9 mouse cellular contexts compared by ENCODE assay signal in the genomic region with DNA sequence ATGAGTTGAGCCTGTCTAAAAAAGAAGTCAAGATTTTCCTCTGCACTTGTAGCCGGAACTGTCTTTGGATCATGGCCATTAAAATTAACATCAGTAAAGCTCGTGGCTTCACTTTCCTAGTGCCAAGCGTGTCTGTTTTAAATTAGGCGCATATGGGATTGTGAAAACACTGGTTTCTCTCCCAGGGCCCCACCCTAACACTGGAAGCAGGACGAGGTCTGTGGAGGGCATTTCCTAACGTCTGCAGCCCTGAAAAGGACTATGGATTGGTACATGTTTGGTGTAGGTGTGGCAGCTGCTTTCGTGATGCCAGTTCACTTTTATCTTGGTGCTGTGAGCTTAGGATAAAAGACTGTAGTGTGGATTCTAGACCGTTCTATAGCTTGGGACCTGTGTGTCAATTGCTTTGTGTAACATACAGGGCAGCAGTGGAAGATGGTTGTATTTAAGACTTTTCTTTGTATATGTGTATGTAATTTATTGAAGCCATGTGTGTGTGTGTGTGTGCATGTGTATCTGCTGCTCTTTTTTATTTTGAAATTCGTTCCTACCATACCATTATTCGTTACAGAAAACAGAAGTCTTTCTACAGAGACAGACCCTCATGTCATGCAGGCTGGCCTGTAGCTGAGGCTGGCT. TPM values are rescaled to one million over a fixed set of nuclear protein-coding genes. Genes with fewer than 3 reads are reported as not detected.
DNase-seq lines count a peak whose midpoint lies in the region; ATAC-seq and TF ChIP-seq lines count a peak whose summit lies in the region.
"Had no signal": no experiment of that assay in that cellular context is flagged by ENCODE, and none has a peak within 500 bp of the region (broad histone marks: within the 10 kb centered on the region; RNA-seq: fewer than 3 reads in every experiment).

No protein-coding gene starts in this region.

- H3K36me3 ChIP-seq in liver, adult 2 months (ENCODE audit: control insufficient read depth, insufficient read depth, low read length) = no peaks in the 10 kb centered on the region
- no peaks in the 10 kb centered on the region for H3K36me3 ChIP-seq in liver, embryonic 11.5 days (ENCODE audit: control insufficient read depth, insufficient read depth, low read length)
- H3K36me3 ChIP-seq in forebrain, embryonic 13.5 days (ENCODE audit: poor library complexity, severe bottlenecking) = no peaks in the 10 kb centered on the region

- H3K27ac ChIP-seq in liver, adult 2 months (replicated peaks; ENCODE audit: insufficient read depth, low read depth, low read length) = peak overlapping the region; percentile 44; the same call in 1 of the 2 replicates
- no peak overlapping the region for H3K27ac ChIP-seq in liver, embryonic 11.5 days (ENCODE audit: low read depth, low read length)
- peak overlapping the region; percentile 31; the same call in 1 of the 2 replicates for H3K27ac ChIP-seq in forebrain, embryonic 13.5 days

- no peak overlapping the region for H3K4me3 ChIP-seq in liver, adult 2 months (ENCODE audit: insufficient read depth, low read depth, low read length)
- H3K4me3 ChIP-seq in liver, embryonic 11.5 days (ENCODE audit: low read depth, low read length) = no peak overlapping the region
- no peak overlapping the region for H3K4me3 ChIP-seq in forebrain, embryonic 13.5 days

- H3K9ac ChIP-seq in liver, adult 2 months (ENCODE audit: low read depth, low read length) = no peak overlapping the region
- H3K9ac ChIP-seq in liver, embryonic 11.5 days (ENCODE audit: low read depth, low read length) = no peak overlapping the region
- no peak overlapping the region for H3K9ac ChIP-seq in forebrain, embryonic 13.5 days

- no peak for ATAC-seq in liver, embryonic 11.5 days (replicated peaks; ENCODE audit: low FRiP score)
- peak; percentile 67 for ATAC-seq in forebrain, embryonic 13.5 days
- ATAC-seq in megakaryocyte, adult 5-6 weeks (ENCODE audit: poor library complexity, severe bottlenecking) = peak; percentile 38; the same call in 1 of the 2 replicates

- WGBS in liver, adult 2 months = 70% methylated on average over 10 of the region's 10 CpGs
- 52% methylated on average over 10 of the region's 10 CpGs for WGBS in liver, embryonic 11.5 days
- 44% methylated on average over 10 of the region's 10 CpGs for WGBS in forebrain, embryonic 13.5 days

- peaks cover 13% of the 10 kb centered on the region; the same call in 1 of the 2 replicates for H3K79me2 ChIP-seq in liver, adult 2 months (ENCODE audit: control insufficient read depth, insufficient read depth, low read length)

- no peak for TF ChIP-seq CTCF in liver, adult 2 months (IDR thresholded peaks at IDR 0.05; ENCODE audit: low read depth, low read length)

- H3K9me3 ChIP-seq in liver, embryonic 11.5 days (ENCODE audit: control insufficient read depth, low read length) = no peaks in the 10 kb centered on the region
- H3K9me3 ChIP-seq in forebrain, embryonic 13.5 days (replicated peaks) = no peaks in the 10 kb centered on the region

- no peaks in the 10 kb centered on the region for H3K27me3 ChIP-seq in liver, adult 2 months (ENCODE audit: control insufficient read depth, insufficient read depth, low read length)
- H3K27me3 ChIP-seq in liver, embryonic 11.5 days (replicated peaks; ENCODE audit: control insufficient read depth, insufficient read depth, low read length) = no peaks in the 10 kb centered on the region
- H3K27me3 ChIP-seq in forebrain, embryonic 13.5 days = no peaks in the 10 kb centered on the region

- TF ChIP-seq POLR2A in liver, adult 2 months (IDR thresholded peaks at IDR 0.05; ENCODE audit: extremely low read depth, insufficient read depth, low read length) = no peak

- H3K4me1 ChIP-seq in liver, adult 2 months (ENCODE audit: control insufficient read depth, insufficient read depth, low read length) = peaks cover 2% of the 10 kb centered on the region
- peaks cover 22% of the 10 kb centered on the region; the same call in 1 of the 2 replicates for H3K4me1 ChIP-seq in liver, embryonic 11.5 days (replicated peaks; ENCODE audit: control insufficient read depth, insufficient read depth, low read length)
- H3K4me1 ChIP-seq in forebrain, embryonic 13.5 days = peaks cover 37% of the 10 kb centered on the region

- H3K4me2 ChIP-seq in liver, embryonic 11.5 days = no peak overlapping the region
- no peak overlapping the region for H3K4me2 ChIP-seq in forebrain, embryonic 13.5 days

- DNase-seq in embryo, embryonic 10 days (ENCODE audit: low spot score) = peak; percentile 75
- no peak for DNase-seq in embryo, embryonic 9.5 days (ENCODE audit: extremely low spot score)
- DNase-seq in liver, adult 2 months (ENCODE audit: extremely low read depth, low read depth, low spot score) = no peak
- DNase-seq in liver, embryonic 11.5 days (ENCODE audit: low spot score) = no peak
- DNase-seq in left cerebral cortex, adult 9 months (ENCODE audit: low spot score in 2 of 2) = no peak
- DNase-seq in kidney, postnatal 10 days = no peak
- DNase-seq: cerebellum, adult 11 months had no signal

RNA-seq across cellular contexts. Expression of a gene that starts 13.0 kb away (rescaled TPM):
- 17.4 and 21.3 TPM in 2 replicates for total RNA-seq in liver, adult 2 months (2014; rRNA removed)
- polyA plus RNA-seq in liver, adult 2 months (2012; rRNA removed) = 4.6 and 6.8 TPM in 2 replicates
- polyA plus RNA-seq in liver, embryonic 11.5 days (2014; fragmentation: Nextera tagmentation; extraction: Ambion mirVana) = 29.6 and 31.1 TPM in 2 replicates
- 22.7 and 24.1 TPM in 2 replicates for polyA plus RNA-seq in forebrain, embryonic 13.5 days (2015; fragmentation: Nextera tagmentation; extraction: Ambion mirVana)
- 52.6 and 58.2 TPM in 2 replicates for total RNA-seq in megakaryocyte, adult 5-6 weeks (2015)
- total RNA-seq in megakaryocyte, adult 5-6 weeks (2017) = 51.8 and 52.0 TPM in 2 replicates
